Mouse (Mus musculus) gastrocnemius, adult 18-20 months (tissue): ENCODE measurements around the gene Kcnip2. TPM values are rescaled to one million over a fixed set of nuclear protein-coding genes. Genes with fewer than 3 reads are reported as not detected.
"Not testable (repeated sequence)": the region's sequence is repeated elsewhere in the genome, so short reads cannot be mapped to it uniquely, and the experiment has no call there.

Source experiments
- DNase-seq: peaks from one replicate; pipeline ENCODE4 v3.0.0; 2021; ENCODE audit warnings: low spot score
- total RNA-seq, 2 experiments: library from RNA; stranded (reverse); gene quantifications; 2 replicates each; pipeline ENCODE4 v1.2.3; 2021

Kcnip2 gene
- total RNA-seq, 2 experiments from 2014 or later, result 0.21 to 0.62 TPM

GRCm38 (mm10) chr19:45812115-45812514 is 3.7 kb downstream of the Kcnip2 start:
- peak; percentile 49 for DNase-seq

GRCm38 (mm10) chr19:45811028-45811674 is 4.7 kb downstream of the Kcnip2 start:
- DNase-seq, result no peak

GRCm38 (mm10) chr19:45807732-45808131 is 8.1 kb downstream of the Kcnip2 start:
- no peak for DNase-seq

GRCm38 (mm10) chr19:45805817-45806216 is 10.0 kb downstream of the Kcnip2 start:
- DNase-seq, result not testable (repeated sequence)

- peak; percentile 14 for DNase-seq
Measured at GRCm38 (mm10) chr19:45804593-45805368, 11.1 kb downstream of the Kcnip2 start.

GRCm38 (mm10) chr19:45803408-45803807 is 12.5 kb downstream of the Kcnip2 start:
- no peak for DNase-seq

- no peak for DNase-seq
Measured at GRCm38 (mm10) chr19:45802702-45803101, 13.2 kb downstream of the Kcnip2 start.

GRCm38 (mm10) chr19:45796879-45797278 is 19.0 kb downstream of the Kcnip2 start:
- no peak for DNase-seq

- DNase-seq, result no peak
Measured at GRCm38 (mm10) chr19:45796061-45796556, 19.8 kb downstream of the Kcnip2 start.

GRCm38 (mm10) chr19:45795406-45795944 is 20.4 kb downstream of the Kcnip2 start:
- DNase-seq, result no peak

- no peak for DNase-seq
Measured at GRCm38 (mm10) chr19:45794718-45795117, 21.1 kb downstream of the Kcnip2 start.

GRCm38 (mm10) chr19:45792404-45792803 is 23.5 kb downstream of the Kcnip2 start:
- no peak for DNase-seq

GRCm38 (mm10) chr19:45789888-45790874 is 25.7 kb downstream of the Kcnip2 start:
- DNase-seq, result no peak

- no peak for DNase-seq
Measured at GRCm38 (mm10) chr19:45789365-45789764, 26.5 kb downstream of the Kcnip2 start.

- DNase-seq, result no peak
Measured at GRCm38 (mm10) chr19:45788337-45788736, 27.5 kb downstream of the Kcnip2 start.

GRCm38 (mm10) chr19:45787450-45787849 is 28.4 kb downstream of the Kcnip2 start:
- DNase-seq, result no peak

GRCm38 (mm10) chr19:45785470-45785869 is 30.4 kb downstream of the Kcnip2 start:
- no peak for DNase-seq

GRCm38 (mm10) chr19:45783933-45784576 is 31.8 kb downstream of the Kcnip2 start:
- no peak for DNase-seq

- DNase-seq, result peak; percentile 98
Measured at GRCm38 (mm10) chr19:45783181-45783932, 32.5 kb downstream of the Kcnip2 start, which contains the start of gene Mgea5. Gene Mgea5, minus strand, starts transcription at chr19:45783837.
